Mouse (Mus musculus): ENCODE measurements around the gene Nhsl1.

DNA sequence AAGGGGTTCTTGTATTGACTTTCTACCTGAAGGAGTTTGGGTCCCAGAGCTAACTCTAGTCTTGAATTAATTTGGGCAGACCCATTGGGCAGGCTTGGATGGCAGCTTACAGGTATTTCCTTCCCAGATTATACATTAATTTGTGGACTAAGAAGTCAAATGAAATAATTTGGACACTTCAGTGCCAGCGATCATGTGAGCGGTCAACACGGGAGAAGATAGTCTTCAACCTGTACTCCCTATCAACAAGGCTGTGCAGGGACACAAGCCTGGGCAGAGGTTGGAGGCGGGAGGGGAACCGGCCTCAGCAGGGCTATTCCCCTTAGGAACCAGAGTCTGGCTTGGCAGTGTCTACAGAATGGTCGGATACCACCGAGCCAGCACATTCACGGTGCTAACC lies 49.3 kb downstream of the Nhsl1 start:
- TF ChIP-seq POLR2A (IDR thresholded peaks at IDR 0.05; ENCODE audit: borderline replicate concordance, low read depth, low read length) (no peak), CTCF (IDR thresholded peaks at IDR 0.05; ENCODE audit: low read depth, low read length) (no peak)
